ENCODE assay signal across 7 mouse cellular contexts in the genomic region with DNA sequence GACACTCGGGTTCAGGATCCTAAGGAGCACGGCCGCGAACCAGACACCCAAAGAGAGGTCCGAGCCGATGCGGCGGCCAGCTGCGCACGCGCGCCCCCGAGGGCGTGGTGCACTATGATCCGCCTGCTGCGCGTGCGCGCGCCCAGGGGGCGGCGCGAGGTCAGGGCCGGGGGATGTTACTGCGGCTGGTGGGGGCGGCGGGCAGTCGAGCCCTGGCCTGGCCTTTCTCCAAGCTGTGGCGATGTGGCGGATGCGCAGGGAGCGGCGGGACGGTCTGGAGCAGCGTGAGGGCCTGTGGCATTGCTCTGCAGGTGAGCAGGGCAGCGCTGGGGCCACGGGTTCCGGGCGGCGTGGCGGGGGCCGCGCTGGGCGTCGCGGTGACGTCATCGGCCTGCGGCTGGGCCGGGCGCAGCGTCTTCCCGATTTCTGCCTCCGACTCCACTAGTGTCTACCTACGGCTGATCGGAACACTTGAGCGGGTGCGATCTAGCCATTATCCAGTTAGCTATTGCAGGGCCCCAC. TPM values are rescaled to one million over a fixed set of nuclear protein-coding genes. Genes with fewer than 3 reads are reported as not detected.
DNase-seq lines count a peak whose midpoint lies in the region; ATAC-seq lines count a peak whose summit lies in the region.

Gene Afg3l1, plus strand, starts transcription at position 167 of the 522 bp plus-strand sequence.

- peak within 1 kb of the TSS; percentile 76 for H3K4me2 ChIP-seq in embryonic facial prominence, embryonic 11.5 days (ENCODE audit: low read depth, low read length)
- peak within 1 kb of the TSS; percentile 86 for H3K4me2 ChIP-seq in limb, embryonic 11.5 days (ENCODE audit: low read depth, severe bottlenecking)
- H3K4me2 ChIP-seq in midbrain, embryonic 14.5 days (ENCODE audit: low read length) = peak within 1 kb of the TSS; percentile 65

- peak within 1 kb of the TSS; percentile 92 for H3K9ac ChIP-seq in embryonic facial prominence, embryonic 11.5 days (replicated peaks; ENCODE audit: low read length)
- peak within 1 kb of the TSS; percentile 75 for H3K9ac ChIP-seq in limb, embryonic 11.5 days (ENCODE audit: low read length)
- peak within 1 kb of the TSS; percentile 75 for H3K9ac ChIP-seq in midbrain, embryonic 14.5 days (replicated peaks; ENCODE audit: low read length)

- ATAC-seq in embryonic facial prominence, embryonic 11.5 days (replicated peaks; ENCODE audit: insufficient number of reproducible peaks, low FRiP score, low TSS enrichment, low read depth) = peak; percentile 88
- ATAC-seq in limb, embryonic 11.5 days (ENCODE audit: insufficient number of reproducible peaks, low FRiP score, low TSS enrichment, low read depth) = peak; percentile 91
- peak; percentile 91 for ATAC-seq in midbrain, embryonic 14.5 days (ENCODE audit: low FRiP score, low TSS enrichment)

- peak within 1 kb of the TSS; percentile 84 for H3K4me3 ChIP-seq in embryonic facial prominence, embryonic 11.5 days (ENCODE audit: low read depth, low read length)
- peak within 1 kb of the TSS; percentile 76 for H3K4me3 ChIP-seq in limb, embryonic 11.5 days (ENCODE audit: low read depth, low read length)
- H3K4me3 ChIP-seq in midbrain, embryonic 14.5 days (replicated peaks; ENCODE audit: low read depth, low read length) = peak within 1 kb of the TSS; percentile 81

- H3K27me3 ChIP-seq in embryonic facial prominence, embryonic 11.5 days (ENCODE audit: control insufficient read depth, insufficient read depth, low read length) = no peaks in the 10 kb centered on the region
- no peaks in the 10 kb centered on the region for H3K27me3 ChIP-seq in limb, embryonic 11.5 days (ENCODE audit: control insufficient read depth, insufficient read depth, low read length)
- no peaks in the 10 kb centered on the region for H3K27me3 ChIP-seq in midbrain, embryonic 14.5 days (ENCODE audit: control insufficient read depth, insufficient read depth, low read length)

- no peaks in the 10 kb centered on the region; the same call in 1 of the 2 replicates for H3K4me1 ChIP-seq in embryonic facial prominence, embryonic 11.5 days (ENCODE audit: control insufficient read depth, insufficient read depth, low read length)
- peaks cover 9% of the 10 kb centered on the region for H3K4me1 ChIP-seq in limb, embryonic 11.5 days (ENCODE audit: control insufficient read depth, insufficient read depth, low read length)
- H3K4me1 ChIP-seq in midbrain, embryonic 14.5 days (ENCODE audit: control insufficient read depth, insufficient read depth, low read length) = peaks cover 14% of the 10 kb centered on the region

- peak within 1 kb of the TSS; percentile 84 for H3K27ac ChIP-seq in embryonic facial prominence, embryonic 11.5 days (replicated peaks; ENCODE audit: low read depth, low read length)
- H3K27ac ChIP-seq in limb, embryonic 11.5 days (replicated peaks; ENCODE audit: low read depth, low read length) = peak within 1 kb of the TSS; percentile 81
- H3K27ac ChIP-seq in midbrain, embryonic 14.5 days (replicated peaks; ENCODE audit: low read depth, low read length) = peak within 1 kb of the TSS; percentile 98

- H3K9me3 ChIP-seq in embryonic facial prominence, embryonic 11.5 days (replicated peaks; ENCODE audit: control insufficient read depth, low read length) = no peaks in the 10 kb centered on the region
- no peaks in the 10 kb centered on the region for H3K9me3 ChIP-seq in limb, embryonic 11.5 days (ENCODE audit: control insufficient read depth, low read length)
- H3K9me3 ChIP-seq in midbrain, embryonic 14.5 days (ENCODE audit: control insufficient read depth, low read length) = no peaks in the 10 kb centered on the region

- WGBS in embryonic facial prominence, embryonic 11.5 days = under 1% methylated on average over 58 of the region's 58 CpGs
- under 1% methylated on average over 57 of the region's 58 CpGs for WGBS in limb, embryonic 11.5 days
- under 1% methylated on average over 58 of the region's 58 CpGs for WGBS in midbrain, embryonic 14.5 days

- no peaks in the 10 kb centered on the region; the same call in none of the 2 replicates for H3K36me3 ChIP-seq in embryonic facial prominence, embryonic 11.5 days (replicated peaks; ENCODE audit: control insufficient read depth, insufficient read depth, low read depth, low read length)
- H3K36me3 ChIP-seq in limb, embryonic 11.5 days (ENCODE audit: control insufficient read depth, insufficient read depth, low read length) = no peaks in the 10 kb centered on the region; the same call in 1 of the 2 replicates
- peaks cover 27% of the 10 kb centered on the region for H3K36me3 ChIP-seq in midbrain, embryonic 14.5 days (ENCODE audit: control insufficient read depth, insufficient read depth, low read length)

- peak; percentile 96 for DNase-seq in adrenal gland, postnatal 14 days
- peak; percentile 93 for DNase-seq in embryonic facial prominence, embryonic 11.5 days (ENCODE audit: low spot score)
- peak; percentile 100 for DNase-seq in heart, adult 11 months
- DNase-seq in kidney, adult 18-20 months = peak; percentile 97
- DNase-seq in limb, embryonic 11.5 days (ENCODE audit: low spot score) = peak; percentile 94
- DNase-seq in midbrain, embryonic 14.5 days = peak; percentile 97
- DNase-seq in spleen, adult 18-20 months = peak; percentile 88 to 96

RNA-seq across cellular contexts. Expression of gene Afg3l1, which starts in this region (rescaled TPM):
- 63.9 and 69.6 TPM in 2 replicates for total RNA-seq in adrenal gland, postnatal 14 days (2021)
- 32.2 and 33.2 TPM in 2 replicates for polyA plus RNA-seq in embryonic facial prominence, embryonic 11.5 days (2014; fragmentation: Nextera tagmentation; extraction: Ambion mirVana)
- 36.5 and 41.1 TPM in 2 replicates for polyA plus RNA-seq in limb, embryonic 11.5 days (2014; fragmentation: Nextera tagmentation; extraction: Ambion mirVana)
- polyA plus RNA-seq in midbrain, embryonic 14.5 days (2014; fragmentation: Nextera tagmentation; extraction: Ambion mirVana) = 33.6 and 37.0 TPM in 2 replicates

Comparison
In these comparisons a context has a peak if more than half of its experiments do, and no peak if none do; other contexts are left out.
1. Peak in every context shown above with its lines: DNase-seq, ATAC-seq, H3K4me3 ChIP-seq and H3K27ac ChIP-seq.